Mouse (Mus musculus) small intestine, adult 2 months (tissue): Measurements from ENCODE around the gene Car2. TPM values are rescaled to one million over a fixed set of nuclear protein-coding genes. Genes with fewer than 3 reads are reported as not detected.

ENCODE experiments used
- H3K27ac ChIP-seq: fragments of 200-500 bp; 2 replicates; pipeline ENCODE4 v1.5.1; 2012; ENCODE audit warnings: low read depth, low read length, control low read depth, inconsistent platforms; ENCODE audit not compliant: insufficient read depth
- H3K27me3 ChIP-seq: fragments of 200-500 bp; 2 replicates; pipeline ENCODE4 v1.6.1; 2012; ENCODE audit warnings: mild to moderate bottlenecking, moderate library complexity, low read length, inconsistent platforms; ENCODE audit not compliant: control insufficient read depth, insufficient read depth
- H3K36me3 ChIP-seq: fragments of 200-500 bp; 2 replicates; pipeline ENCODE4 v1.6.1; 2012; ENCODE audit warnings: mild to moderate bottlenecking, low read length, control low read depth, inconsistent platforms; ENCODE audit not compliant: control insufficient read depth, insufficient read depth
- H3K4me1 ChIP-seq: fragments of 200-500 bp; 2 replicates; pipeline ENCODE4 v1.6.1; 2012; ENCODE audit warnings: low read length, inconsistent platforms, mixed read lengths; ENCODE audit not compliant: control insufficient read depth, insufficient read depth, insufficient read length
- H3K4me3 ChIP-seq: fragments of 200-500 bp; 2 replicates; pipeline ENCODE4 v1.5.1; 2012; ENCODE audit warnings: low read depth, mild to moderate bottlenecking, control low read depth, inconsistent platforms, low read length, moderate library complexity
- CTCF ChIP-seq: fragments of 200-500 bp; IDR thresholded peaks from 2 replicates; pipeline ENCODE4 v1.5.1; 2012; ENCODE audit warnings: low read depth, mild to moderate bottlenecking, control low read depth, inconsistent platforms, low read length, moderate library complexity, mixed read lengths; ENCODE audit not compliant: insufficient replicate concordance, insufficient read length; ENCODE audit errors: extremely low read depth
- POLR2A ChIP-seq: fragments of 200-500 bp; IDR thresholded peaks from 2 replicates; pipeline ENCODE4 v1.6.1; 2012; ENCODE audit warnings: low read depth, mild to moderate bottlenecking, control low read depth, inconsistent platforms, low read length, moderate library complexity
- WGBS: fragments of 180-500 bp; shearing (Covaris S2); methylation state at CpG from one replicate; pipeline ENCODE4 v1.1.7; 2018; 5-methylcytosine and 5-hydroxymethylcytosine counted together
- polyA plus RNA-seq: library from polyadenylated mRNA; depleted of rRNA; stranded (reverse); fragments of >200 nt; gene quantifications from 2 replicates; pipeline ENCODE4 v1.2.3, GENCODE M21; 2012; rRNA removed

Gene Car2
- polyA plus RNA-seq, 1 experiment: 23.6 TPM

DNA sequence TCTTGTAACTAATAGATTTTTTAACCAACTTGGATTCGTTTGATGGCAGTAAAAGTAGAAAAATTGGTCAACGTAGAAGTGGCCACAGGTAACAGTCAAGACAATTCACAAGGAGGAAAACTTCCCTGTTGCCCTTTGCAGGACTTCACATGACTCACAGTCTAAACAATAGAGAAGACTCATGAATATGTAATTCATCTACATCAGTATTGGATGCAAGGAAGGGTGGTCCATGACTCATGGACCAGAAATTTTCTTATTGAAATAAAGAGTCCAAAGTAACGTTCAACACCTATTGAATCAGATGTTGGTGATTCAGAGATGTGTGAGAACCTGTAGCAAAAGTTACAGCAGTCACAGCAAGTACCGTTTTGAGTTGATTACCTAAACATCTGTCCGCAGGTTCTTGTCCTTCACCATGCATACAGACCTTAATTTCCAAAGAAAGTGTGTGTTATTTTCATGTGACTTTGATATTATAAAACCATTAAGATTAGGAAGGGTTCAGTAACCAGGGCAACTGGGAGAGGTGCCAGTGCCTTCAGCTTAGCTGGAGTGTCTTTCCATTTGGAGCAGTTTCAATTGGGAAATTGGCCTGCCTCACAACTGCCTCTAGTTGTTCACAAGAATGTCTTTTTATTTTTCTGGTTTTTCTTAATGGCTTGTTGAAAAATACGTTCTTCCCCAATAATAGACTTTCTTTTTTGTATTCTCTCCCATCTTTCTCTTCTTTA is 62.2 kb downstream of the Car2 start:
- WGBS: 57% methylated on average over 6 of the region's 6 CpGs
- Histone ChIP-seq H3K27me3 (no peaks in the 10 kb centered on the region), H3K27ac (no peak overlapping the region), H3K36me3 (no peaks in the 10 kb centered on the region), H3K4me3 (no peak overlapping the region), H3K4me1 (no peaks in the 10 kb centered on the region)
- TF ChIP-seq CTCF (no peak), POLR2A (no peak)

DNA sequence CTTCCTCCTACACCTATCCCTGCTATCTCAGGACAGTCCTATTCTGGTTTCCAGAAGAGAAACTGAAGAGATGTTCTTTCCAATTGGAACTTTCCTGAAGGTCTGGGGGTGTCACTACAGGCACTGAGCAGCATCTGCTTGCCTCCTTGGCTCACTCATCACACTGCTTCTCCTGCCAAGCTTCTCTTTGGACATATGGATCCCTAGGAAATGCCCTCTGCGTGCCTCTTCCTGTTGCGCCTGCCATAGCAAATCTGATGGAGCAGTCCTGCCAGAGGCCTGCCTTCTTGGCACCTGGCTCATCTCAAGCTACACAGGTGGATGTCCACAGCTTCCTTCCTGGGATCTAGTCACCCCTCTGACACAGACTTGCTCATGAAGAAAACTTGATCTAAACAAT is 64.0 kb downstream of the Car2 start:
- 86% methylated on average over 2 of the region's 2 CpGs for WGBS

More for the DNA sequence above, 64.0 kb downstream of the Car2 start:
- H3K4me1 ChIP-seq: no peaks in the 10 kb centered on the region
- no peak overlapping the region for H3K4me3 ChIP-seq
- no peaks in the 10 kb centered on the region for H3K36me3 ChIP-seq
- H3K27me3 ChIP-seq: no peaks in the 10 kb centered on the region
- TF ChIP-seq POLR2A (no peak), CTCF (no peak)
- no peak overlapping the region for H3K27ac ChIP-seq

Other genes starting within 250 kb of the Car2 start
- 4.8 and 14.1 TPM in 2 replicates for gene Car13, start 244.5 kb upstream of the Car2 start, polyA plus RNA-seq
- not detected in 2 replicates for gene Car1, start 77.9 kb upstream of the Car2 start, polyA plus RNA-seq
- 5.3 and 14.6 TPM in 2 replicates for gene Car3, start 22.8 kb upstream of the Car2 start, polyA plus RNA-seq